8 mouse cellular contexts compared by ENCODE assay signal in genomic region chr10:94958311-94958710, GRCm38 (mm10). TPM values are rescaled to one million over a fixed set of nuclear protein-coding genes. Genes with fewer than 3 reads are reported as not detected.
A peak's percentile ranks its signal among the peaks of the same experiment; 100 is the strongest.
DNase-seq lines count a peak whose midpoint lies in the region; ATAC-seq and TF ChIP-seq lines count a peak whose summit lies in the region.

No protein-coding gene starts in this region.

- WGBS in intestine, postnatal 0 days: 10% methylated on average over 7 of the region's 7 CpGs
- 7% methylated on average over 7 of the region's 7 CpGs for WGBS in intestine, embryonic 15.5 days
- WGBS in bone marrow, adult 2 months: 10% methylated on average over 7 of the region's 7 CpGs

- H3K9ac ChIP-seq in intestine, postnatal 0 days (ENCODE audit: low read depth, low read length): no peak overlapping the region
- no peak overlapping the region for H3K9ac ChIP-seq in intestine, embryonic 15.5 days

- no peaks in the 10 kb centered on the region for H3K27me3 ChIP-seq in intestine, postnatal 0 days (replicated peaks; ENCODE audit: control insufficient read depth, insufficient read depth, low read length)
- no peaks in the 10 kb centered on the region for H3K27me3 ChIP-seq in intestine, embryonic 15.5 days (replicated peaks)

- H3K36me3 ChIP-seq in intestine, postnatal 0 days (ENCODE audit: control insufficient read depth, insufficient read depth): no peaks in the 10 kb centered on the region
- H3K36me3 ChIP-seq in intestine, embryonic 15.5 days: no peaks in the 10 kb centered on the region

- H3K4me2 ChIP-seq in intestine, postnatal 0 days (replicated peaks; ENCODE audit: low read depth): no peak overlapping the region
- H3K4me2 ChIP-seq in intestine, embryonic 15.5 days (replicated peaks): no peak overlapping the region

- no peaks in the 10 kb centered on the region for H3K9me3 ChIP-seq in intestine, postnatal 0 days (ENCODE audit: control insufficient read depth)
- no peaks in the 10 kb centered on the region for H3K9me3 ChIP-seq in intestine, embryonic 15.5 days

- ATAC-seq in intestine, postnatal 0 days: no peak
- ATAC-seq in intestine, embryonic 15.5 days: no peak
- peak; percentile 78 for ATAC-seq in erythroblast, adult 5-6 weeks (replicated peaks; ENCODE audit: low FRiP score, poor library complexity, severe bottlenecking)
- ATAC-seq in megakaryocyte-erythroid progenitor cell, adult 5-6 weeks (replicated peaks; ENCODE audit: low FRiP score, low TSS enrichment, poor library complexity, severe bottlenecking): peak; percentile 59

- peak; percentile 97 for TF ChIP-seq CTCF in intestine, postnatal 0 days (IDR thresholded peaks at IDR 0.05; ENCODE audit: low read depth)
- peak; percentile 31; the same call in 1 of the 2 replicates for TF ChIP-seq CTCF in bone marrow, adult 2 months (IDR thresholded peaks at IDR 0.05; ENCODE audit: control insufficient read depth, insufficient read depth, low read length)

- TF ChIP-seq POLR2A in bone marrow, adult 2 months (IDR thresholded peaks at IDR 0.05; ENCODE audit: borderline replicate concordance, control insufficient read depth, low read depth, low read length): no peak

- no peak overlapping the region for H3K4me3 ChIP-seq in intestine, postnatal 0 days (ENCODE audit: low read depth, low read length)
- H3K4me3 ChIP-seq in intestine, embryonic 15.5 days (replicated peaks): no peak overlapping the region
- no peak overlapping the region for H3K4me3 ChIP-seq in bone marrow, adult 2 months (replicated peaks; ENCODE audit: control insufficient read depth, low read depth, low read length)

- no peaks in the 10 kb centered on the region for H3K4me1 ChIP-seq in intestine, postnatal 0 days (replicated peaks; ENCODE audit: control insufficient read depth, insufficient read depth, low read length)
- no peaks in the 10 kb centered on the region for H3K4me1 ChIP-seq in intestine, embryonic 15.5 days (replicated peaks)
- H3K4me1 ChIP-seq in bone marrow, adult 2 months (ENCODE audit: control insufficient read depth, insufficient read depth, low read length): peaks cover 1% of the 10 kb centered on the region; the same call in 1 of the 2 replicates

- peak; percentile 84 for DNase-seq in CD4-positive, CD25-positive, alpha-beta regulatory T cell, adult 2 months (ENCODE audit: low read depth, low spot score)
- DNase-seq in induced T-regulatory cell, adult 2 months (ENCODE audit: low read depth): peak; percentile 85
- DNase-seq in thymus, postnatal 0 days (ENCODE audit: low spot score): peak; percentile 69

- no peak overlapping the region for H3K27ac ChIP-seq in intestine, postnatal 0 days (ENCODE audit: low read depth, low read length)
- H3K27ac ChIP-seq in intestine, embryonic 15.5 days: no peak overlapping the region
- H3K27ac ChIP-seq in bone marrow, adult 2 months (ENCODE audit: control insufficient read depth, insufficient read depth, low read depth, low read length, poor library complexity): no peak overlapping the region

RNA-seq across cellular contexts. Expression of gene Plxnc1, which starts 13.7 kb away (rescaled TPM):
- polyA plus RNA-seq in intestine, postnatal 0 days (2015; fragmentation: Nextera tagmentation; extraction: Ambion mirVana): 0.70 and 0.80 TPM in 2 replicates
- polyA plus RNA-seq in intestine, embryonic 15.5 days (2015; fragmentation: Nextera tagmentation; extraction: Ambion mirVana): 1.0 and 1.3 TPM in 2 replicates
- 4.2 and 16.4 TPM in 2 replicates for polyA plus RNA-seq in bone marrow, adult 2 months (2011; ENCODE audit: insufficient read depth, insufficient read length, low replicate concordance, missing spikeins)
- 16.9 and 19.0 TPM in 2 replicates for total RNA-seq in erythroblast, adult 5-6 weeks (2015; ENCODE audit: low replicate concordance)
- total RNA-seq in erythroblast, adult 5-6 weeks (2017; ENCODE audit: low replicate concordance): 18.7 and 40.6 TPM in 2 replicates
- 60.9 and 112 TPM in 2 replicates for total RNA-seq in megakaryocyte-erythroid progenitor cell, adult 5-6 weeks (2014; fragmentation: Nextera tagmentation)
- 46.9 and 67.8 TPM in 2 replicates for total RNA-seq in megakaryocyte-erythroid progenitor cell, adult 5-6 weeks (2017)
- polyA plus RNA-seq in thymus, postnatal 0 days (2015; fragmentation: Nextera tagmentation; extraction: Ambion mirVana): 3.2 and 3.8 TPM in 2 replicates

Comparison
In these comparisons a context has a peak if more than half of its experiments do, and no peak if none do; other contexts are left out.
1. ATAC-seq: peak in erythroblast, adult 5-6 weeks (single experiment) and megakaryocyte-erythroid progenitor cell, adult 5-6 weeks (single experiment); none in intestine, postnatal 0 days (single experiment) and intestine, embryonic 15.5 days (single experiment).
2. Peak in every context shown above with its lines, with median percentiles within 50 percentile points of each other: DNase-seq.